Mouse (Mus musculus) hindbrain, embryonic 16.5 days (tissue): ENCODE measurements around the gene Cog2. TPM values are rescaled to one million over a fixed set of nuclear protein-coding genes. Genes with fewer than 3 reads are reported as not detected.

Experiments used
- ATAC-seq: fragments of 200-750 bp; cut with Nextera tagmentation; 2 replicates; pipeline ENCODE4 v1.8.0; 2017; ENCODE audit warnings: moderate TSS enrichment, moderate library complexity
- H3K27ac ChIP-seq: fragments of 300-500 bp; sonication (generic); 2 replicates; pipeline ENCODE4 v1.5.1; 2014; ENCODE audit warnings: low read depth, mild to moderate bottlenecking, control low read depth, low read length, moderate library complexity
- H3K27me3 ChIP-seq: fragments of 300-500 bp; sonication (generic); replicated peaks from 2 replicates; pipeline ENCODE4 v1.6.1; 2014; ENCODE audit warnings: low read length; ENCODE audit not compliant: control insufficient read depth, insufficient read depth
- H3K36me3 ChIP-seq: fragments of 300-500 bp; sonication (generic); 2 replicates; pipeline ENCODE4 v1.6.1; 2014; ENCODE audit warnings: mild to moderate bottlenecking, low read length, moderate library complexity, mixed read lengths; ENCODE audit not compliant: control insufficient read depth, insufficient read depth
- H3K4me1 ChIP-seq: fragments of 300-500 bp; sonication (generic); 2 replicates; pipeline ENCODE4 v1.6.1; 2014; ENCODE audit warnings: low read depth, low read length; ENCODE audit not compliant: control insufficient read depth, insufficient read depth
- H3K4me2 ChIP-seq: fragments of 300-500 bp; sonication (generic); 2 replicates; pipeline ENCODE4 v1.6.1; 2014; ENCODE audit warnings: mild to moderate bottlenecking, low read length, control low read depth, moderate library complexity
- H3K4me3 ChIP-seq: fragments of 300-500 bp; sonication (generic); 2 replicates; pipeline ENCODE4 v1.5.1; 2014; ENCODE audit warnings: mild to moderate bottlenecking, low read length, control low read depth, moderate library complexity
- H3K9ac ChIP-seq: fragments of 300-500 bp; sonication (generic); 2 replicates; pipeline ENCODE4 v1.6.1; 2014; ENCODE audit warnings: low read depth, mild to moderate bottlenecking, control low read depth, low read length, moderate library complexity
- H3K9me3 ChIP-seq: fragments of 300-500 bp; sonication (generic); 2 replicates; pipeline ENCODE4 v1.6.1; 2014; ENCODE audit warnings: mild to moderate bottlenecking, low read length, moderate library complexity; ENCODE audit not compliant: control insufficient read depth
- WGBS: fragments of 180-500 bp; shearing (Covaris S2); extraction: QIAGEN DNeasy Blood & Tissue Kit; methylation state at CpG from one replicate; pipeline ENCODE4 v1.1.7; 2014; 5-methylcytosine and 5-hydroxymethylcytosine counted together
- polyA plus RNA-seq: library from polyadenylated mRNA; unstranded; fragments of >200 nt; fragmentation: Nextera tagmentation; extraction: Ambion mirVana; gene quantifications from 2 replicates; pipeline ENCODE4 v1.2.1, GENCODE M21; 2015

Cog2 gene
- polyA plus RNA-seq = 30.3 and 34.5 TPM in 2 replicates

DNA sequence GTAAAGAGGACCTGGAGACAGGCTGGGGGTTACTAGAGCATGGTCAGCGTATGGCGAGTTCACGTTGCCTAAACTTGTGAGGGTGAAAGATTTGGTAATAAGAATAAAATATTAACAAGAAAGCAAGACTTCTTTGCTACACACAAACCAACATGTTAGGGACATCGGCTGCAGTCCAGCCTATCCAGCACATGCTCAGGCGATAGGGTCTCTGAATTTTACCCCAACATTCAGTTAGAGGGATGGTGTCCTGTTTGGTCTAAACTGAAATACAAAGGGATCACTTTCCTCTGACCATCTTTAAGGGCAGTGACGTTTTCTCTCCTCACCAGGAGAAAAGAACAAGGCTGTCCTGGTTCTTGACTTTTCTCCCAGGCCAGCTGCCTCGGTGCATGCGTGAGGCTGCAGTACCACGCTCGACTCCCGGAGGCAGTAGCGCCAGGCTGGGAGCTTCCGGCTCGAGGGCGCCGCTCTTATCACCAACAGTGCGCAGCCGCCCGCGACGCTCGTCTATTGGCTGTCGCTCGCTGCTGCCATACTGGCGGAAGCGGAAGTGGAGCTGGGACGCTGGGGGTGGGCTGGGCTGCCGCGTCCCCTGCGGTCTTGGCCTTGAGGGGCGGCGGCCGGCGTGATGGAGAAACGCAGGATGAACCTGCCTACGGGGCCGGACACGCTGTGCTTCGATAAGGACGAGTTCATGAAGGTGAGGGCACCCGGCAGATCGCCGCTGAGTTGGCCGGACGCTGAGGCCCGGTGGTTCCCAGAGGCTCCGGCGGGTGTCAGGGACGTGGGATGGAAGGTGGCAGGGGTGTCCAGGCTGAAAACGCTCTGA lies at the start of gene Cog2:
Gene Cog2 (plus strand): TSS at position 519 of the 832 bp plus-strand sequence.
- Histone ChIP-seq H3K27me3 (peaks cover 5% of the 10 kb centered on the region; the same call in 1 of the 2 replicates), H3K9me3 (no peaks in the 10 kb centered on the region), H3K4me3 (peak within 1 kb of the TSS; percentile 75), H3K27ac (no peak within 1 kb of the TSS), H3K36me3 (no peaks in the 10 kb centered on the region; the same call in 1 of the 2 replicates), H3K4me1 (peaks cover 11% of the 10 kb centered on the region), H3K9ac (peak within 1 kb of the TSS; percentile 82), H3K4me2 (peak within 1 kb of the TSS; percentile 93)
- peak; percentile 100 for ATAC-seq
- 10% methylated on average over 50 of the region's 50 CpGs for WGBS

DNA sequence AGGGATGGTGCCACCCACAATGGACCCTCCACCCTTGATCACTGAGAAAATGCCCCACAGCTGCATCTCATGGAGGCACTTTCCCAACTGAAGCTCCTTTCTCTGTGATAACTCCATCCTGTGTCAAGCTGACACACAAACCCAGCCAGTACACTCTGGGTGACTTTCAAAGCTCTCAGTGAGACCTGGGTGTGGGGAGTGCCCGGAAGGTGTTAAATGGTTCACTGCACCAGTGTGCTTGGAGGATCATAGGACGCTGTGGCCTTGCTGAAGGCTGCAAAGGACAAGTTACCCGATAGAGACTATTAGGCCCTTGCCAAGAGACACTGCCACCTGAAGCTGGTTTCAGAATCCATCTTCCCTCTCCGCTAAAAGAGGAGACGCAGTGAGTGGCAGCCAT lies 44.9 kb upstream of the Cog2 start:
- Histone ChIP-seq H3K36me3 (no peaks in the 10 kb centered on the region), H3K27ac (no peak overlapping the region), H3K27me3 (no peaks in the 10 kb centered on the region), H3K9ac (no peak overlapping the region), H3K4me2 (no peak overlapping the region), H3K4me1 (no peaks in the 10 kb centered on the region), H3K9me3 (no peaks in the 10 kb centered on the region), H3K4me3 (no peak overlapping the region)
- 82% methylated on average over 5 of the region's 5 CpGs for WGBS
- no peak for ATAC-seq

DNA sequence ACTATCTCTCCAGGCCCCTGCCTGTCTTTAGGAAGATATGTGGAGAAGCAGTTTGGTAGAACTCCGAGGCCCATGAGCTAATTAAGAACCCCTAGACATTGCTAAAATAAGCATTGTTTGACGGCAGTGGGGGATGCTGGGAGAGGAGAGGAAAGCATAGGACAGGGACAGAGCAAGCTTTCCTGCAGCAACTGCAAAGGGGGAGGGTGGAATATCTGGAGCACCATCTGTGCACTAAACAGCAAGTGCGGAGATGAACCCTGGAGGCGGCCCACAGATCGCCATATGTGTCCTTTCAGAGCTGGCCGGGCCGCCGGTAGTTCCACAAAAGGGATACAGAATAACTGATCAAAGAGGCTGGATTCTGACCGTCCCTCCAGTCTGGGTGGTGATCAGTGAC lies 43.9 kb upstream of the Cog2 start:
- no peaks in the 10 kb centered on the region for H3K36me3 ChIP-seq
- H3K27ac ChIP-seq = no peak overlapping the region
- no peak overlapping the region for H3K4me3 ChIP-seq
- no peaks in the 10 kb centered on the region for H3K4me1 ChIP-seq
- H3K9me3 ChIP-seq = no peaks in the 10 kb centered on the region
- H3K27me3 ChIP-seq = no peaks in the 10 kb centered on the region
- WGBS = 34% methylated on average over 9 of the region's 9 CpGs
- peak; percentile 42; the same call in 1 of the 2 replicates for ATAC-seq
- H3K4me2 ChIP-seq = no peak overlapping the region
- H3K9ac ChIP-seq = no peak overlapping the region; the same call in 1 of the 2 replicates

DNA sequence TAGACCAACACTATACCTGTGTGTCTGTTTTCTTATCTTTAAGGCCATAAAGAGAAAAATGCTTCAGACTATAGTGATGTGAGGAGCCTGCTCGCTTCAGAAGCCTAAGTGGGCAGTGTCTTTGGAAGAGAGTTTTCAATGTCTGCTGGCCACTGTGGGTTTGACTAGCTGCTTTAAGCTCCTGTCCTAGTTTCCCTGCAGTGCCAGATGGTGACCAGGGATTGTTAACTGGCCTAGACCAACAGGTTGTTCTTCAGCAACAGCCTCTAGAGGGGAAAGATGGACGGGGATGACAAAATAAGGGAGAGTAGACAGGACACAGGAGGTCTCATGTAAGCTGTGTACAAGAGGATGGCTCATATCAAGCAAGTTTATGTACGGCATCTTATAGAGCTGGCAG lies 41.3 kb upstream of the Cog2 start:
- Histone ChIP-seq H3K9ac (no peak overlapping the region), H3K9me3 (no peaks in the 10 kb centered on the region), H3K27ac (no peak overlapping the region), H3K4me1 (no peaks in the 10 kb centered on the region), H3K27me3 (no peaks in the 10 kb centered on the region), H3K4me2 (no peak overlapping the region), H3K4me3 (no peak overlapping the region), H3K36me3 (no peaks in the 10 kb centered on the region)
- WGBS = 90% methylated on average over 3 of the region's 3 CpGs
- ATAC-seq = no peak

DNA sequence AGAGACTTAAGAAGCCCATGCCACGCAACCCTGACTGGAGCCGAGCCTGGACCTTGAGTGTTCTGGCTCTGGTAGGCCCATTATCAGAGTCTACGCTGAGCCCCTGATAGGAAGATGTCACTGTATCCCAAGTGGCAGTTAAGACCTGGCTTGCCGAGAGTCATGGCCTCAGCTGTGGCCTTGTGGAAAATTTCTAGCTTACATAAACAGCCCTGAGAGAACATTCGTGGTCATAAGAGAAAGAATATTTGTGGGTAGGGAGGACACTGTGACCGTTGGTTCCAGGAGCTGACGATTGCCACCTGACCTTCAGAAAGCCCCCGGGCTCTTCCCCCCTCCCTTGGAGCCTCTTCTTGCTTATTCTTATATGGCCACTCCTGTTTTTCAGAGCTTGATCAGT lies 40.2 kb upstream of the Cog2 start:
- no peaks in the 10 kb centered on the region for H3K9me3 ChIP-seq
- no peaks in the 10 kb centered on the region for H3K4me1 ChIP-seq
- WGBS = 94% methylated on average over 8 of the region's 8 CpGs
- no peaks in the 10 kb centered on the region for H3K27me3 ChIP-seq
- no peak overlapping the region for H3K9ac ChIP-seq
- no peak for ATAC-seq
- no peak overlapping the region for H3K27ac ChIP-seq
- no peak overlapping the region for H3K4me3 ChIP-seq
- no peak overlapping the region for H3K4me2 ChIP-seq
- H3K36me3 ChIP-seq = no peaks in the 10 kb centered on the region

DNA sequence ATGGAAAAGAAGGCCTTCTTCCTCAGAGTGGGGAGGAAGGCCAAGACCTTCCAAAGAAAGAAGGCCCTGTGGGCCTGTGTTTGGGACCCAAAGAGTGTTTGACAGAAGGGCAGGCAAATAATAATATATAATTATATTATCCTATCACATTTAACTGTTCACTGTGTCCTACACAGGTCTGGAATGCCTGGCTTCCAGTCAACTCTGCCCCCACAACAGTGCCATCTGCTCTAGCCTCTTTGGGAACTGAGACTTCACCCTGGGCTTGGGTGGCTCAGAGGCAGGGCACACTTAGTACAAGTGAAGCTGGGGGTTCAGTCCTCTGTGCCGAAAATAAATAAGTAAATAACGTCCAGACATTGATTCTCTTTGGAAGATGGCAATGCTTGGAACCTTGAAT lies 37.8 kb upstream of the Cog2 start:
- WGBS = 90% methylated on average over 2 of the region's 2 CpGs
- no peak for ATAC-seq
- H3K4me1 ChIP-seq = no peaks in the 10 kb centered on the region

DNA sequence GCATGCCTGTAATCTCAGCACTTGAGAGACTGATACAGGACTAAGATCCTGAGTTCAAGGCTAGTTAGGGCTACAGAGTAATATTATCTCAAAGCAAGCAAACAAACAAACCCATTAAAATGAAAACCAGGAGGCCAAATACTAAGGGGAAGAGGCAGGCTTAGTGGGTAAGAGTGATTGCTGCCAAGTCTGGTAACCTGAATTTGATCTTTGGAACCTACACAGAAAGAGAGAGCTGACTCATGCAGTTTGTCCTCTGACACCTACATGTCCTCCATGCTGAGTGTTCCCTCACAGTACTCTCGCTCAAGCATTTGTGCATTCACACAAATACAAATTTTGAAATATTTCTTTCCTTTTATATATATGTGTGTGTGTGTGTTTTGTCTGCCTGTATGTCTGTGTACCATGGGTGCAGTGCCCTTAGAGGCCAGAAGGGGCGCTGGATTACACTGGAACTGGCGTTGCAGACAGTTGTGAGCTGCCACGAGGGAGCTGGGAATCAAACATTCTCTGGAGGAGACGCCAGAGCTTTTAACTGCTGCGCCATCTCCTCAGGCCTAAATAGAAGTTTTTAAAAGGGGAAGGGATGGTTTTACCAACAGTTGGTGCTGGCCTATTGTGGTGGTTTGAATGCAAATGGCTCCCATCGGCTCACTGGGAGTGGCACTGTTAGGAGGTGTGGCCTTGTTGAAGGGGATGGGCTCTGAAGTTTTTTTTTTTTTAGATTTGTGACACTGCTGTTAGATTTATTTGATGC lies 37.0 kb upstream of the Cog2 start:
- no peak overlapping the region for H3K4me3 ChIP-seq
- WGBS = 73% methylated on average over 7 of the region's 7 CpGs
- ATAC-seq = no peak
- no peaks in the 10 kb centered on the region for H3K27me3 ChIP-seq
- H3K9ac ChIP-seq = no peak overlapping the region
- H3K9me3 ChIP-seq = no peaks in the 10 kb centered on the region
- no peaks in the 10 kb centered on the region for H3K36me3 ChIP-seq
- no peaks in the 10 kb centered on the region for H3K4me1 ChIP-seq
- H3K27ac ChIP-seq = no peak overlapping the region
- H3K4me2 ChIP-seq = no peak overlapping the region

More for the DNA sequence above, 37.8 kb upstream of the Cog2 start:
- no peak overlapping the region for H3K4me3 ChIP-seq
- H3K27ac ChIP-seq = no peak overlapping the region
- H3K9ac ChIP-seq = no peak overlapping the region
- no peak overlapping the region for H3K4me2 ChIP-seq
- H3K9me3 ChIP-seq = no peaks in the 10 kb centered on the region
- no peaks in the 10 kb centered on the region for H3K36me3 ChIP-seq
- H3K27me3 ChIP-seq = no peaks in the 10 kb centered on the region

DNA sequence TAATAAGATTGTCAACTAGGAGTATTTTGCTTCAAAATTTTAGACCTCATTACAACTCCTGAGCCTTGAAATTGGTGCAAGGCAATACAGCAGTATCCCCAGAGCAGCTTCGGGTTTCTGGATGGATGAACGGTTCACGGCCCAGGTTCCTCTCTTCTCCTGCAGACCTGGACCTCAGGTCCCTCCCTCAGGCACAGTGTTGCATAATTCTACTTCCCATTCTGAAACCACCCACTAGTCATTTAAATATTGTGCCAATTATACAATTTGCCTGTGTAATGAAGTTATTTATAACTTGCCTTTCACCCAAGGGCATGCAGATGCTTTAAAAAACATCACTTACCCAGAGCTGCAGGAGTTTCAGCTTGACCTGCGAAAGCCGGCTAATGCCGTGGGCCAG lies 31.3 kb upstream of the Cog2 start:
- Histone ChIP-seq H3K9ac (no peak overlapping the region), H3K36me3 (no peaks in the 10 kb centered on the region), H3K9me3 (no peaks in the 10 kb centered on the region), H3K4me2 (no peak overlapping the region), H3K27ac (no peak overlapping the region), H3K4me1 (no peaks in the 10 kb centered on the region), H3K27me3 (no peaks in the 10 kb centered on the region), H3K4me3 (no peak overlapping the region)
- WGBS = 88% methylated on average over 6 of the region's 6 CpGs
- no peak for ATAC-seq

DNA sequence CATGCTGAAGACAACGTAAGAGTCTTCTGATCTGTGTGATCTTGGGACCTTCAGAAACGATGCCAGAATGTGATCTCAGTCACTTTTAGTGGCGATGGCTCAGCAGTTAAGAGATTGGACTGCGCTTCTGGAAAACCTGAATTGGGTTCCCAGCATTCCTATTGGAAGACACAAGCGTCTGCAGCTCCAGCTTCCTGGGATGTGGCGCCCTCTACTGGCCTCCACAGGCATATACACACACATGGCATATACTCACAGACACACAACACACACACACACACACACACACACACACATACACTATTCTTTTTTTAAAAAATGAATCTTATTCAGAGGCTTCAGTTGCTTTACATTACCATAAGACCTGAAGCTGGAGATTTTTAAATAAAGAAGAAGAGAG lies 30.8 kb upstream of the Cog2 start:
- WGBS = 86% methylated on average over 6 of the region's 6 CpGs
- H3K9me3 ChIP-seq = no peaks in the 10 kb centered on the region
- H3K27me3 ChIP-seq = no peaks in the 10 kb centered on the region
- no peak overlapping the region for H3K4me2 ChIP-seq
- H3K27ac ChIP-seq = no peak overlapping the region
- H3K4me3 ChIP-seq = no peak overlapping the region
- no peaks in the 10 kb centered on the region for H3K36me3 ChIP-seq
- H3K9ac ChIP-seq = no peak overlapping the region
- no peaks in the 10 kb centered on the region for H3K4me1 ChIP-seq
- ATAC-seq = no peak
